In the genomic region with DNA sequence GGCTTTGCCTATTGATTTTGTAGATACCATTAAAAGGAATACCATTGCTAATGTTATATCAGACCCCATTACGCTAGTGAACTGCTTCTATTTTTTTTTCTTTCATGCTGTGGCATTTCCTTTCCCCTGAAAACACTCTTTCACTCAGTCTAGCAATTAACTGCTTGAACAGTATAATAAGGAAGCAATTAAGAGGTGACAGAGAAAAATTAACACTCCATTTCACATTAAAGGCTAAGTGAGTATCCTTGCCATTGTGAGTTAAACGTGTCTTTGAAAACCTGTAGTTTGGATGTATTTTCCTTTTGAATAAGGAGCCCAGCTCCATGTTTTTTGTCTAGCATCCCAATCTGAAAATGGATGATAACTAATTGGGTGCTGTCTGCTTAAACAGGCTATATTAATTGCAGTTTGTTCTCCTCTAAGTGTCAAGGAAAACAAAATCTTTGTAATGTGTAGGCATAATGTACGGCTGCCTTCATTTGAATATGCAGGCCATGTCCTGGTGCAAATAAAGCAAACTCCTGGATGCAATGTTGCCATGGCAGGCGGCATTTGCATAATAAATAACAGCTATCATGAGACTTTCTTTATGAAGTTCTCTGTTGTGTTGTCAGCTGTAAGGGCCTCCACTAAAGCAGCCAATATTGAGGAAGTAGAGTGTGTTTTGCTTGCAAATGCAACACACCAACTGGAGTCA, we compare ENCODE assay signal across 21 mouse cellular contexts.
A peak's percentile ranks its signal among the peaks of the same experiment; 100 is the strongest.
DNase-seq lines count a peak whose midpoint lies in the region; ATAC-seq lines count a peak whose summit lies in the region.
"Had no signal": no experiment of that assay in that cellular context is flagged by ENCODE, and none has a peak within 500 bp of the region (broad histone marks: within the 10 kb centered on the region; RNA-seq: fewer than 3 reads in every experiment).

No protein-coding gene starts in this region.

- H3K4me2 ChIP-seq in neural tube, embryonic 12.5 days (replicated peaks) = no peak overlapping the region
- no peak overlapping the region for H3K4me2 ChIP-seq in neural tube, embryonic 15.5 days
- no peak overlapping the region for H3K4me2 ChIP-seq in forebrain, embryonic 12.5 days
- no peak overlapping the region for H3K4me2 ChIP-seq in hindbrain, embryonic 12.5 days (replicated peaks)
- H3K4me2 ChIP-seq: embryonic facial prominence, embryonic 12.5 days; heart, embryonic 15.5 days; limb, embryonic 12.5 days; liver, embryonic 13.5 days; lung, embryonic 14.5 days; stomach, embryonic 15.5 days had no signal

- DNase-seq in thymus, postnatal 14 days = no peak
- DNase-seq in left cerebral cortex, adult 8-10 months (ENCODE audit: low spot score in 2 of 2) = no peak
- no peak for DNase-seq in urinary bladder, postnatal 25 days (ENCODE audit: low spot score)
- DNase-seq: adrenal gland, adult 8-10 months; cerebellum, postnatal 10 days; gastrocnemius, postnatal 14 days; heart, adult 2 months; kidney, adult 11 months; liver, embryonic 13.5 days; lung, embryonic 14.5 days; lung, postnatal 4 days; thymus, adult 18-20 months had no signal

- no peak overlapping the region for H3K9ac ChIP-seq in neural tube, embryonic 12.5 days
- no peak overlapping the region for H3K9ac ChIP-seq in neural tube, embryonic 15.5 days (replicated peaks)
- H3K9ac ChIP-seq in forebrain, embryonic 12.5 days = no peak overlapping the region
- no peak overlapping the region for H3K9ac ChIP-seq in hindbrain, embryonic 12.5 days
- H3K9ac ChIP-seq: embryonic facial prominence, embryonic 12.5 days; heart, embryonic 15.5 days; limb, embryonic 12.5 days; liver, embryonic 13.5 days; lung, embryonic 14.5 days; stomach, embryonic 15.5 days had no signal

- H3K9me3 ChIP-seq in neural tube, embryonic 12.5 days = no peaks in the 10 kb centered on the region
- H3K9me3 ChIP-seq in neural tube, embryonic 15.5 days (replicated peaks) = no peaks in the 10 kb centered on the region
- no peaks in the 10 kb centered on the region for H3K9me3 ChIP-seq in forebrain, embryonic 12.5 days
- no peaks in the 10 kb centered on the region for H3K9me3 ChIP-seq in hindbrain, embryonic 12.5 days (replicated peaks)
- H3K9me3 ChIP-seq: embryonic facial prominence, embryonic 12.5 days; heart, embryonic 15.5 days; limb, embryonic 12.5 days; liver, embryonic 13.5 days; stomach, embryonic 15.5 days had no signal

- 51% methylated on average over 4 of the region's 4 CpGs for WGBS in neural tube, embryonic 12.5 days
- 37% methylated on average over 4 of the region's 4 CpGs for WGBS in neural tube, embryonic 15.5 days
- WGBS in forebrain, embryonic 12.5 days = 39% methylated on average over 4 of the region's 4 CpGs
- whole genome bisulfite sequencing in hindbrain, embryonic 12.5 days = 53% methylated on average over 4 of the region's 4 CpGs

- no peaks in the 10 kb centered on the region for H3K36me3 ChIP-seq in neural tube, embryonic 12.5 days
- no peaks in the 10 kb centered on the region for H3K36me3 ChIP-seq in neural tube, embryonic 15.5 days
- no peaks in the 10 kb centered on the region for H3K36me3 ChIP-seq in forebrain, embryonic 12.5 days (replicated peaks)
- no peaks in the 10 kb centered on the region for H3K36me3 ChIP-seq in hindbrain, embryonic 12.5 days
- H3K36me3 ChIP-seq: embryonic facial prominence, embryonic 12.5 days; heart, embryonic 15.5 days; limb, embryonic 12.5 days; liver, embryonic 13.5 days; stomach, embryonic 15.5 days had no signal

- no peaks in the 10 kb centered on the region for H3K4me1 ChIP-seq in neural tube, embryonic 12.5 days
- H3K4me1 ChIP-seq in neural tube, embryonic 15.5 days = no peaks in the 10 kb centered on the region
- H3K4me1 ChIP-seq in forebrain, embryonic 12.5 days = no peaks in the 10 kb centered on the region
- H3K4me1 ChIP-seq in hindbrain, embryonic 12.5 days = no peaks in the 10 kb centered on the region
- H3K4me1 ChIP-seq: embryonic facial prominence, embryonic 12.5 days; heart, embryonic 15.5 days; limb, embryonic 12.5 days; liver, embryonic 13.5 days; stomach, embryonic 15.5 days had no signal

- no peak overlapping the region for H3K27ac ChIP-seq in neural tube, embryonic 12.5 days
- no peak overlapping the region for H3K27ac ChIP-seq in neural tube, embryonic 15.5 days (replicated peaks)
- H3K27ac ChIP-seq in forebrain, embryonic 12.5 days = no peak overlapping the region
- no peak overlapping the region for H3K27ac ChIP-seq in hindbrain, embryonic 12.5 days
- H3K27ac ChIP-seq: embryonic facial prominence, embryonic 12.5 days; heart, adult 2 months; heart, embryonic 15.5 days; limb, embryonic 12.5 days; liver, embryonic 13.5 days; stomach, embryonic 15.5 days had no signal

- H3K4me3 ChIP-seq in neural tube, embryonic 12.5 days = no peak overlapping the region
- H3K4me3 ChIP-seq in neural tube, embryonic 15.5 days (replicated peaks) = no peak overlapping the region
- no peak overlapping the region for H3K4me3 ChIP-seq in forebrain, embryonic 12.5 days (replicated peaks)
- no peak overlapping the region for H3K4me3 ChIP-seq in hindbrain, embryonic 12.5 days
- H3K4me3 ChIP-seq: embryonic facial prominence, embryonic 12.5 days; erythroblast, embryonic 14.5 days; heart, adult 2 months; heart, embryonic 15.5 days; limb, embryonic 12.5 days; liver, embryonic 13.5 days; stomach, embryonic 15.5 days had no signal

- H3K27me3 ChIP-seq in neural tube, embryonic 12.5 days (replicated peaks) = no peaks in the 10 kb centered on the region
- H3K27me3 ChIP-seq in neural tube, embryonic 15.5 days (replicated peaks) = no peaks in the 10 kb centered on the region
- H3K27me3 ChIP-seq in forebrain, embryonic 12.5 days = no peaks in the 10 kb centered on the region
- H3K27me3 ChIP-seq in hindbrain, embryonic 12.5 days = no peaks in the 10 kb centered on the region
- H3K27me3 ChIP-seq: embryonic facial prominence, embryonic 12.5 days; heart, embryonic 15.5 days; limb, embryonic 12.5 days; liver, embryonic 13.5 days; stomach, embryonic 15.5 days had no signal

- 0 out of 2 replicates have a peak, but pooled peaks have one; percentile 29 for ATAC-seq in neural tube, embryonic 12.5 days (ENCODE audit: low FRiP score, low read depth)
- no peak for ATAC-seq in neural tube, embryonic 15.5 days (ENCODE audit: low FRiP score)
- peak; percentile 85; the same call in 1 of the 2 replicates for ATAC-seq in forebrain, embryonic 12.5 days (ENCODE audit: low FRiP score)
- ATAC-seq in hindbrain, embryonic 12.5 days (ENCODE audit: low FRiP score) = peak; percentile 54; the same call in 1 of the 2 replicates
